Mouse (Mus musculus): ENCODE data around the gene Olfr374. TPM values are rescaled to one million over a fixed set of nuclear protein-coding genes. Genes with fewer than 3 reads are reported as not detected.
"Not testable (repeated sequence)": the region's sequence is repeated elsewhere in the genome, so short reads cannot be mapped to it uniquely, and the experiment has no call there.

Gene Olfr374
- polyA plus RNA-seq, 1 experiment from 2014 or later, result not detected

DNA sequence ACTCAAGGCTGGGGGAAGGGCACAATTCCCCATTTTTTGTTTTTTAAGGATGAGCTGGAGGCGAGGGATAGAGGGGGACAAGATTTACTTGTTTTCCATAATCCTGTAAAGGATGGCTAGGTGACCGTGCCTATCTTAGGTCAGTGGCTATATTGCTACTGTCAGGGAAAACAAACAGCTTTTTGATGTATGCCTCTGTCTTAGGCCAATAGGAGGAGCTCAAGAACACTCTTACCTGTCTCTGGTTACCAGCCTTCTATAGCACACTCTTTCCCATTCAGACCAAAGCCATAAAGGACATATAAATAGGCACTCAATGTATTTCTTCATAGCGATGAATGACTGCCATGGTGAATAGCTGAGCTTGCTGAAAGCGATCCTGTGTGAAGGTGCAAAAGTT lies 11.8 kb downstream of the Olfr374 start:
- Histone ChIP-seq H3K36me3 (no peaks in the 10 kb centered on the region), H3K9ac (no peak overlapping the region), H3K9me3 (no peaks in the 10 kb centered on the region), H3K4me2 (replicated peaks) (no peak overlapping the region), H3K27ac (no peak overlapping the region), H3K27me3 (replicated peaks) (no peaks in the 10 kb centered on the region), H3K4me3 (no peak overlapping the region), H3K4me1 (no peaks in the 10 kb centered on the region)
- ATAC-seq (ENCODE audit: low FRiP score, low read depth), result no peak
- WGBS, result 54% methylated on average over 4 of the region's 4 CpGs

DNA sequence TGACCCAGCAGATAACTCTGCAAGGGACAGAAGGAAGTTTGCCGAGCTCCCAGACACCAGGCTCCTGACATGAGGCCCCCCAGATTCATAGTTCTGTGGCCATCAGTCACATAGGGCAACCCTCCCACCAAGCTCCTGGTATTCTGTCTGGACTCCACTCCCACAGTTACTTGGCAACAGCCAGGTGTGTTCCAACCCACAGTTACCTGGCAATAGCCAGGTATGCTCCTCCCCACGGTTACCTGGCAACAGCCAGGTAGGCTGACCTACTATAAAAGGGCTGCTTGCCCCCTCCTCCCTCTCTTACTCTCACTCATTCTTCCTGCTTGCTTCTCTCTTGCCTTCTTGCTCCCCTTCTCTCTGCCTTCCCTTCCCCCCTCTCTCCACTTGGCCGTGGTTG lies 14.6 kb downstream of the Olfr374 start:
- not testable (repeated sequence) for H3K27me3 ChIP-seq (replicated peaks); H3K9ac ChIP-seq; H3K36me3 ChIP-seq; H3K4me3 ChIP-seq; H3K4me1 ChIP-seq; H3K27ac ChIP-seq; H3K4me2 ChIP-seq (replicated peaks); H3K9me3 ChIP-seq; ATAC-seq (ENCODE audit: low FRiP score, low read depth)
- 64% methylated on average over 3 of the region's 3 CpGs for WGBS

DNA sequence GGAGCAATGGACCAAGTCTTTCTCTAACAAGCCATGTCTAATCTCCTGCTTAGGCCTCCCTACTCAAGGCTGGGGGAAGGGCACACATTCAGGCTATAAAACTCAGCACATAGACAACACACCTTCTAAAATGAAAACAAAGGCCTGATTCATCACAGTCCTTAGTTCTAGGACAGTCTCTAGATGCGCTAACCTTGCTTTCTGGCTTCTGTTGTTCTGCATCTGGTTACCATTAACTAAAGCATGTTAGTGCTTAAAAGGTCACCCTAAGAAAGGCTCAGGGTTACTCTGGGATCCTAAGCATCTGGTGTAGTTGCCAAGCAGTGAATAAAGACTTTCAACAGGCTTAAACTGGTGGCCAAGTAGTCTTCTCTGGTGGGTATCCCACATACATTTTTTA lies 15.2 kb downstream of the Olfr374 start:
- Histone ChIP-seq H3K27me3 (replicated peaks) (no peaks in the 10 kb centered on the region), H3K9me3 (no peaks in the 10 kb centered on the region), H3K9ac (no peak overlapping the region), H3K36me3 (no peaks in the 10 kb centered on the region), H3K4me3 (no peak overlapping the region), H3K27ac (no peak overlapping the region), H3K4me2 (replicated peaks) (no peak overlapping the region), H3K4me1 (no peaks in the 10 kb centered on the region)
- ATAC-seq (ENCODE audit: low FRiP score, low read depth), result no peak
- 53% methylated on average over 1 of the region's 1 CpGs for WGBS

DNA sequence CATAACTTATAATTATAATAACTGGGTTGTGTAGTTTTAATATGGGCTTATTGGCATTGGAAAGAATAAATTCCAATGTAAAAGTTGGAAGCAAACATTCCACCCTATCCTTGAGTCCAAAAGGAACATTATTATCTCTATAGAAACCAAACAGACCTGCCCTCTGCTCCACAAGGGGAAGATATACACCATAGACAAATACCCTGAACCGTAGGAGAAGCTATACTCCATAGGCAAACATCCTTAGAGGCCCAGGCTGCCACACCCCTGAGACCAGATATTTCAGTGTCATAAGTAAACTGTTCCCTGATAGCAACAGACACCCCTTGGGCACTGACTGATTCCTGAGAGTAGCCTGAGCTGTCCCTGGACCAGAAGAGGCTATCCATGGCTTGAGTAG lies 21.0 kb downstream of the Olfr374 start:
- Histone ChIP-seq H3K9me3 (no peaks in the 10 kb centered on the region), H3K9ac (no peak overlapping the region), H3K36me3 (no peaks in the 10 kb centered on the region), H3K27ac (no peak overlapping the region), H3K4me2 (replicated peaks) (no peak overlapping the region), H3K4me3 (no peak overlapping the region), H3K27me3 (replicated peaks) (no peaks in the 10 kb centered on the region), H3K4me1 (no peaks in the 10 kb centered on the region)
- no peak for ATAC-seq (ENCODE audit: low FRiP score, low read depth)
- 89% methylated on average over 1 of the region's 1 CpGs for WGBS

DNA sequence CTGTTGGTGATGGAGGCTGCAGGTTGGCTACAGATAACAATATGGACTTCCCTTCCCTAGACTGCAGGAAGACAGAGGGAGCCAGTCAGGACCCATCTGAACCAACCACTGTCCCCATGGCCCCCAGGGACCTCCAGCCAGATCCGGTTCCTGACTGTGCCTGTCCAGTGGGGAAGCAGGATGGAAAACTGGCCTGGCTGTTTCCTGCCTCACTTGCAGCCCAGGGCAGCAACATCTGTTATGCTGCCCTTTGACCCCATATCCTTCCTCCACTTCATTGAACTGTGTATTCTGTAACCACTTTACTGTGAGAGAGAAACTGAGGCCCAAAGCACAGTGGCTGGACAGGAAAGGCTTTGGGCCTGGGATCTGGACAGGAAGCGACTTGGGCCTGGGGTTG lies 24.4 kb downstream of the Olfr374 start:
- Histone ChIP-seq H3K4me3 (no peak overlapping the region), H3K4me2 (replicated peaks) (no peak overlapping the region), H3K4me1 (no peaks in the 10 kb centered on the region), H3K9ac (no peak overlapping the region), H3K27ac (no peak overlapping the region), H3K36me3 (no peaks in the 10 kb centered on the region), H3K9me3 (no peaks in the 10 kb centered on the region), H3K27me3 (replicated peaks) (no peaks in the 10 kb centered on the region)
- ATAC-seq (ENCODE audit: low FRiP score, low read depth), result no peak
- 64% methylated on average over 2 of the region's 2 CpGs for WGBS

DNA sequence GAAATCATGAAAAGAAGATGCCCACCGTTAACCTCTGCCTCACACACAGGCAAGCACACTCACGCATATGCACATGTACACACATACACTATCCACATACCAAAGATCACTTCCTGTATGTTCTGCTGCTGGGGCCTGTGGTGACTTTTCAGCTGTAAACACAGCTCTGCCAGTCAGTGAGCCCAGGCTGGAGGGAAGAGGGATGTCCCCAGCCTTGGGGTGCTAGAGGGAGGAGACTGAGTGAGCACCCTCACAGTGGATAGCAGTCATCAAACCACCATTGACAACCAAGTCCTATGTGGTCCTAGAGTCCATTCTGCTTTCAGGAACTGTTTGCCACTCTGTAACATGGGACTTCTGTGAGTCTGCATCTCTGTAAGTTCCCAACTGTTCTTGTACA lies 25.1 kb downstream of the Olfr374 start:
- Histone ChIP-seq H3K4me1 (0 out of 2 replicates have a peak, but pooled peaks cover under 1% of the 10 kb centered on the region), H3K9me3 (no peaks in the 10 kb centered on the region), H3K9ac (no peak overlapping the region), H3K36me3 (no peaks in the 10 kb centered on the region), H3K4me3 (no peak overlapping the region), H3K4me2 (replicated peaks) (no peak overlapping the region), H3K27ac (no peak overlapping the region), H3K27me3 (replicated peaks) (no peaks in the 10 kb centered on the region)
- 92% methylated on average over 2 of the region's 2 CpGs for WGBS
- no peak for ATAC-seq (ENCODE audit: low FRiP score, low read depth)

DNA sequence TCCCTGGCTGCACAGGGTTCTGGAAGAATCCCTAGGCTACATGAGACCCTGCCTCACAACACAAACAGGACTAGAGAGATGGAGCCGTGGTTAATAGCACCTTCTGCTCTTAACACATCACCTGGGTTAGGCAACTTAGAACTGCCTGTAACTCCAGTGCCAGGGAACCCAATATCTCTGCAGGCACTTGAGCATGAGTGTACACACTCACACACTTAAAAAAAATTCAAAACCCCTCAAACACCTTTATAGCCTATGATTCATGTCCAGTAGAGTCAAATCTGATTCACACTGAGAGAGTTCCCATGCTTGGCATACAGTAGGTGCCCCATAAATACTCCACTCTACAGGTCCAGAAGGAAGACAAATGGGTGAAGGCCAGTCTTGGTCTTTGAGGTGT lies 25.6 kb downstream of the Olfr374 start:
- no peaks in the 10 kb centered on the region for H3K36me3 ChIP-seq
- WGBS, result 97% methylated on average over 1 of the region's 1 CpGs
- H3K4me2 ChIP-seq (replicated peaks), result no peak overlapping the region
- ATAC-seq (ENCODE audit: low FRiP score, low read depth), result no peak
- no peaks in the 10 kb centered on the region for H3K9me3 ChIP-seq
- no peak overlapping the region for H3K4me3 ChIP-seq
- H3K27ac ChIP-seq, result no peak overlapping the region
- no peak overlapping the region for H3K9ac ChIP-seq
- no peaks in the 10 kb centered on the region for H3K27me3 ChIP-seq (replicated peaks)
- H3K4me1 ChIP-seq, result 0 out of 2 replicates have a peak, but pooled peaks cover 2% of the 10 kb centered on the region

DNA sequence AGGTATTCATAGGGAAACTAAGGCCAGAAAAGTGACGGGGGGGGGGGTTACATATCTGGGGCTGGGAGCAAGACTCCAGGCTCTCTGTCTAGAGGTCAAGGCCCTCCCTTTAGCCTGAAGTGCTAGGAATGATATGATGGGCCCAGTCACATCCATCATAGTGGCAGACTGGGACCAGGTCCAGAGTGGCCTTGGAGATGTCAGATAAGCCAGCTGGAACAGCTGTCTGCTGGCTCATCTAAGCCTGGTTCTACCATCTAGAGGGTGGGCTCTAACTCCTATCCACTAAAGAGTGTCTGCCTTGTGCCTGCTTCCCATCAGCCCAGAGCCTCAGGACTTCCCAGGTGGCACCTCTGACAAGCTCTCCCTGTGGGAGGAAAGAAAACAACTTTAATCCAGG lies 26.1 kb downstream of the Olfr374 start:
- Histone ChIP-seq H3K4me3 (no peak overlapping the region), H3K9me3 (no peaks in the 10 kb centered on the region), H3K4me2 (replicated peaks) (no peak overlapping the region), H3K4me1 (0 out of 2 replicates have a peak, but pooled peaks cover 4% of the 10 kb centered on the region), H3K27me3 (replicated peaks) (no peaks in the 10 kb centered on the region), H3K36me3 (no peaks in the 10 kb centered on the region), H3K27ac (no peak overlapping the region), H3K9ac (no peak overlapping the region)
- no peak for ATAC-seq (ENCODE audit: low FRiP score, low read depth)
- 67% methylated on average over 1 of the region's 1 CpGs for WGBS

DNA sequence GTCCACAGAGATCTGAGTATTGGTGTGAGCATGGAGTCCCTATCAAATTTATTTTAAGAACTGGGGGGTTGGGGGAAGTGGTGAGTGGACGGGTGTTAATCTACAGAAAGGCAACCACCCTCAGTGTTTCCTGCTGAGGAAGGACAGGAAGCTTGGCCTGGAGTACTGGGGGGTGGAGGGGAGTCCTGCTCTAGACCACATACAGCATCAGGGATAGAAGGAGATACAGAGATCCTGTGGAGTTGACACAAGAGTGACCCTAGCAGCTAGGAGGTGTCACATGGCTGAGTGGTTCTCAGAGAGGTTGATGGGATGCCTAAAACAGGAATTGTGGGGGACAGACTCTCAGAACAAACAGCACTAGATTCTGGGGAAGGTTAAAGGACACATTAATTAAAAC lies 26.7 kb downstream of the Olfr374 start:
- Histone ChIP-seq H3K9me3 (no peaks in the 10 kb centered on the region), H3K4me3 (no peak overlapping the region), H3K4me1 (0 out of 2 replicates have a peak, but pooled peaks cover 4% of the 10 kb centered on the region), H3K27ac (no peak overlapping the region), H3K4me2 (replicated peaks) (no peak overlapping the region), H3K27me3 (replicated peaks) (no peaks in the 10 kb centered on the region), H3K36me3 (peaks cover 2% of the 10 kb centered on the region), H3K9ac (no peak overlapping the region)
- no peak for ATAC-seq (ENCODE audit: low FRiP score, low read depth)
- 62% methylated on average over 1 of the region's 1 CpGs for WGBS

DNA sequence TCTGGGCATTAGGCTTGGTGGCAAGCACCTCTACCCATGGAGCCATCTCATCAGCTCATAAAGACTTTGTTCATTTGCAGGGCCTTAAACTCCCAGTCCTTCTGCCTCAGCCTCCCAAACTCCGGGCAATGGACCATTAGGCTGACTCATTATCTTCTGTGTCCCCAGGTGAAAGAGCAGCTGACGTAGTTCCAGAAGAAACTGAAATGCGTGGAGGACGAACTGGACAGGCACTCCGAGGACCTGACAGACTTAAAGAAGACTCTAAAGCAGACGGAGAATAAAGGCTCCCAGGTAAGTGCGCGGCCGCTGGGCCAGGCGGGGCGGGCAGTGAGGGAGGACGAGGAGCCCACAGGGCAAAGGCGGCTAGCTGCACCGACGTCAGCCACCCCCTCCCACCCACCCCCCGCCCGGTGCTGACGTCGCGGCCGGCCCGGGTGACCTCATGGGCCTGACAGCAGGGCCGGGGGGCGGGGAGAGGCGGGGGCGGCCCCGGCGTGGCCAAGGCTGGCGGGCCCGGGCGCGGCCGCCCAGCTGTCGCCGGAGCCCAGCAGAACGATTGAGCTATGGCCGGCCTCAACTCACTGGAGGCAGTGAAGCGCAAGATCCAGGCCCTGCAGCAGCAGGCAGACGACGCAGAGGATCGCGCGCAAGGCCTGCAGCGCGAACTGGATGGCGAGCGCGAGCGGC lies 28.1 kb downstream of the Olfr374 start, which contains the start of gene Tpm4:
Tpm4 (plus strand) TSS at position 220 of the 690 bp plus-strand sequence.
- ATAC-seq (ENCODE audit: low FRiP score, low read depth), result peak; percentile 88
- Histone ChIP-seq H3K9me3 (no peaks in the 10 kb centered on the region), H3K36me3 (peaks cover 16% of the 10 kb centered on the region), H3K27me3 (replicated peaks) (no peaks in the 10 kb centered on the region), H3K27ac (peak within 1 kb of the TSS; percentile 90), H3K4me3 (peak within 1 kb of the TSS; percentile 79), H3K4me2 (replicated peaks) (peak within 1 kb of the TSS; percentile 75), H3K4me1 (0 out of 2 replicates have a peak, but pooled peaks cover 4% of the 10 kb centered on the region), H3K9ac (peak within 1 kb of the TSS; percentile 91)
- WGBS, result under 1% methylated on average over 47 of the region's 49 CpGs

DNA sequence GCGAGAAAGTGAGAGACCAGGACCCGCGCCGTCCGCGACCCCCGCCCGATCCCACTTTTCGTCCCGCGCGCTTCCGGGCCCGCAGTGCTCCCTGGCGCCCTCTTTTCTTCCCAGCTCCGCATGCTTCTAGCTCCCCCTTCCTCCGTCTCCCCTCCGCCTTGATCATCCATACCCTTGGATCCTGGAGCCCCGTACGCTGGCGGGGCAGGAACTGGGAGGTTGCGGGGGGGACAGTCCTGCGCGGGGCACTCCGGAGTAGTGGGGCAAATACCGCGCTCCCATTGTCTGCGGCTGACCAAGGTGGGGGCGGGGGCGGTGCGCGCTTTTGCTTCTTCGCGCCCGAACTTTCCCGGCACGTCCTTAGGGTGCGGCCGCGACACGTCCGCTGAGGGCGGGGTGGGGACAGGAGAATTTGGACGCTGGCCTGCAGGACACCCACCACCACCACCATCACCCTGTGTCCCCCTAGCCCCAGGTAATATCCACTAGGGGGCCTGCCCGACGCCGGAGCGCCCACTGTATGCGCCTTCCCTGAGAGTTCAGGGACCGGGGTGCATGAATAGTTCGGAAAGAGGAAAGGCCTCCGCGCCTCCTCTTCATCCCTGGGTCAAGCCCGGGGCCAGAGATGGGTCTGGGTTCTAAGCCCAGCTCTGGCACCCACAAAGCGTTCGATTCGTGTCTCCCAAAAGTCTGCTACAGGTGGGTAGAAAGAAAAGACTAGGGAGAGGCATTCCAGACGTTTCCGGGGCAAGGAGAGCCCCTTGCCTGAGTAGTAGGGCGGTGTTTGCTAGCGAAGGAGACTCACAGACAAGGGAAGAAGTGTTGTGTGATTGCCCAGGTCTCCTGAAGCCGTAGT lies 28.8 kb downstream of the Olfr374 start:
- Histone ChIP-seq H3K4me3 (peak overlapping the region; percentile 79), H3K36me3 (peaks cover 23% of the 10 kb centered on the region), H3K27ac (peak overlapping the region; percentile 90), H3K9ac (peak overlapping the region; percentile 91), H3K9me3 (no peaks in the 10 kb centered on the region), H3K27me3 (replicated peaks) (no peaks in the 10 kb centered on the region), H3K4me2 (replicated peaks) (peak overlapping the region; percentile 75), H3K4me1 (0 out of 2 replicates have a peak, but pooled peaks cover 4% of the 10 kb centered on the region)
- peak; percentile 81 for ATAC-seq (ENCODE audit: low FRiP score, low read depth)
- under 1% methylated on average over 61 of the region's 62 CpGs for WGBS

DNA sequence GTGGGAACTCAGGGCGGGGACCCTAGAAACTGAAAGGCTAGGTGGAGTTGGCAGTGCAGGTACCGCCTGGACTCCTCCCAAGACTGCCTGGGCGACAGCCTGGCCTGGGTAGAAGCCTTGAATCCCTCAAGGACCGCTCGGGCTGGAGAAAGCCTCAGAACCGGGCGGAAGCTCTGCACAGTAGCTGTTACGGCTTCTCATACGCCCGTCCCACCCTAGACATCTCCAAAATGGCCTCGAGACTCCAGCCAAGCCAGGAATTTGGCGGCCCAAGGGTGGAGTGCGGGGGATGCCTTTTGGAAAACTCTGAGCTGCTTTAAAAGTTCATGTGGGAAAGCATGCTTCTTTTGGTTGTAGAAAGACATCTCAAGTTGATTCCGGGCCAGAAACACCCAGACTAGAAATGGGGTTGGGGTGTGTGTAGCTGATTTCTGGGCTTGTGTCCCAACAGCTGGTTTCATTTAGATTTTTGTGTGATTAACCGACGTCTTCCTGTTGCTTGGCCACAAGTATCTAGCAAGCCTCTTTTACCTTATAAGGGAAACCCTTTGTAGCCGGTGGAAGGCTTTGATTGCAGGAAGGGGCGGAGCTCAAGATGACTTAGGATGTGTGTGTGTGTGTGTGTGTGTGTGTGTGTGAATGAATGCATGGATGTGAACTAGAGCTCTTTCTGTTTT lies 29.6 kb downstream of the Olfr374 start:
- 0 out of 2 replicates have a peak, but pooled peaks have one; percentile 3 for ATAC-seq (ENCODE audit: low FRiP score, low read depth)
- Histone ChIP-seq H3K27me3 (replicated peaks) (no peaks in the 10 kb centered on the region), H3K4me3 (peak overlapping the region; percentile 79), H3K4me1 (0 out of 2 replicates have a peak, but pooled peaks cover 4% of the 10 kb centered on the region), H3K9ac (peak overlapping the region; percentile 91), H3K27ac (peak overlapping the region; percentile 90), H3K4me2 (replicated peaks) (peak overlapping the region; percentile 75), H3K9me3 (no peaks in the 10 kb centered on the region), H3K36me3 (peaks cover 31% of the 10 kb centered on the region)
- WGBS, result under 1% methylated on average over 18 of the region's 18 CpGs

Data from neural tube, embryonic 12.5 days (tissue).